Mouse (Mus musculus) ES-E14 (cell line): ENCODE data around the gene Nbdy. TPM values are rescaled to one million over a fixed set of nuclear protein-coding genes. Genes with fewer than 3 reads are reported as not detected.

ENCODE experiments used
- DNase-seq: peaks from one replicate; pipeline ENCODE4 v3.0.0-alpha.2; 2013; ENCODE audit warnings: low read depth, low spot score
- H3K27ac ChIP-seq: 2 replicates; pipeline ENCODE4 v1.5.1; 2012; ENCODE audit warnings: low read depth, mild to moderate bottlenecking, low read length, moderate library complexity, mixed read lengths; ENCODE audit not compliant: poor library complexity, insufficient read depth, severe bottlenecking
- H3K36me3 ChIP-seq: 2 replicates; pipeline ENCODE4 v1.6.1; 2012; ENCODE audit warnings: mild to moderate bottlenecking, low read length, moderate library complexity, mixed read lengths; ENCODE audit not compliant: control insufficient read depth, poor library complexity, insufficient read depth, severe bottlenecking
- H3K4me1 ChIP-seq, 2 experiments: fragments of 150-350 bp in 1 of 2; sonication (generic) in 1 of 2; 2 replicates each; pipeline ENCODE4 v1.6.1; 2012; ENCODE audit warnings: low read length in 2 of 2, mild to moderate bottlenecking in 1 of 2, mixed read lengths in 1 of 2; ENCODE audit not compliant: control insufficient read depth in 2 of 2, insufficient read depth in 2 of 2, poor library complexity in 1 of 2
- H3K4me3 ChIP-seq, 2 experiments: fragments of 150-350 bp in 1 of 2; sonication (generic) in 1 of 2; 2 replicates each; pipeline ENCODE4 v1.5.1; 2012; ENCODE audit warnings: low read length in 2 of 2, low read depth in 1 of 2, mild to moderate bottlenecking in 1 of 2, mixed read lengths in 1 of 2; ENCODE audit not compliant: insufficient read depth in 1 of 2, poor library complexity in 1 of 2, severe bottlenecking in 1 of 2
- H3K9ac ChIP-seq: 2 replicates; pipeline ENCODE4 v1.6.1; 2012; ENCODE audit warnings: low read depth, mild to moderate bottlenecking, low read length, mixed read lengths; ENCODE audit not compliant: poor library complexity, insufficient read depth, severe bottlenecking
- H3K9me3 ChIP-seq: fragments of 150-350 bp; sonication (generic); 2 replicates; pipeline ENCODE4 v1.6.1; 2012; ENCODE audit warnings: low read depth, mild to moderate bottlenecking, low read length; ENCODE audit not compliant: control insufficient read depth, insufficient read depth
- CHD2 ChIP-seq: IDR thresholded peaks from 2 replicates; pipeline ENCODE4 v1.6.1; 2014; ENCODE audit warnings: mild to moderate bottlenecking, low read depth, low read length, inconsistent platforms
- HCFC1 ChIP-seq: IDR thresholded peaks from 2 replicates; pipeline ENCODE4 v1.6.1; 2012; ENCODE audit warnings: low read length, inconsistent platforms, borderline replicate concordance; ENCODE audit not compliant: insufficient read depth
- MAFK ChIP-seq: IDR thresholded peaks from 2 replicates; pipeline ENCODE4 v1.6.1; 2014; ENCODE audit warnings: mild to moderate bottlenecking, low read depth, low read length, inconsistent platforms; ENCODE audit not compliant: insufficient read depth
- ZC3H11A ChIP-seq: IDR thresholded peaks from 2 replicates; pipeline ENCODE4 v1.6.1; 2012; ENCODE audit warnings: low read depth, mild to moderate bottlenecking, inconsistent platforms, low read length, borderline replicate concordance
- ZNF384 ChIP-seq: IDR thresholded peaks from 2 replicates; pipeline ENCODE4 v1.6.1; 2012; ENCODE audit warnings: low read depth, low read length, inconsistent platforms
- in situ Hi-C, 2 experiments: fragments of 600-800 bp; cut with MboI; formaldehyde crosslinking; loops; one replicate each; pipeline ENCODE4 v1.15.1; 2025; ENCODE audit warnings: low sequenced_read_pairs in 2 of 2, inconsistent platforms in 1 of 2; ENCODE audit not compliant: unreplicated experiment in 2 of 2
- total RNA-seq: library from RNA; depleted of rRNA; stranded (reverse); fragments of 300-350 nt; gene quantifications from 2 replicates; pipeline ENCODE4 v1.2.3, GENCODE M21; 2012

Nbdy gene
- total RNA-seq, 1 experiment = 18.1 TPM

- Histone ChIP-seq H3K9me3 (no peaks in the 10 kb centered on the region), H3K4me1 (no peaks in the 10 kb centered on the region), H3K9ac (no peak overlapping the region), H3K4me3 (no peak overlapping the region), H3K27ac (no peak overlapping the region), H3K36me3 (no peaks in the 10 kb centered on the region)
- TF ChIP-seq ZC3H11A (no peak), HCFC1 (no peak), MAFK (no peak), CHD2 (no peak), ZNF384 (no peak)
- no peak for DNase-seq
- in situ Hi-C loops = loop anchor here in 1 of 2 experiments (25.0 kb wide), 2 partner anchors 129 to 329 kb away; no protein-coding TSS in a partner anchor
These were observed 6.7 kb upstream of the Nbdy start for GRCm38 (mm10) chrX:153716716-153717115.

DNA sequence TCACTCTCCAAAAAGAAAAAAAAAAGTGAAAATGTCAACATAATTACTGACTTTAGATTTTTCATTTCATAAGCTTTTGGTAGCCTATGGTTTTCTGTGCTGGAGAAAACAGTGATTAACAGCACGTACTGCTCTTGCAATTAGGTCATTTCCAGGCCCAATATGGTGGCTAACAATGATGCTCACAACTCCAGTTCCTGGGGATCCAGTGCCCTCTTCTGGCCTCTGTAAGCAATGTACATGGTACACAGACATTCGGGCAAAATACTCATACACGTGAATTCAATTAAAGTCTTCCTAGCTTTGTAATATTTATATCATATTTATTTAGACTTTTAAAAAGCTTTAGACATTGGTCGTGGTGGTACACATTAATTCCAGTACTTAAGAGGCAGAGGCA, 3.8 kb upstream of the Nbdy start:
- H3K27ac ChIP-seq = no peak overlapping the region
- DNase-seq = no peak
- TF ChIP-seq CHD2 (no peak), ZNF384 (no peak), MAFK (no peak), ZC3H11A (peak; percentile 66; the same call in 1 of the 2 replicates)
- in situ Hi-C loops = loop anchor here in 1 of 2 experiments (25.0 kb wide), 2 partner anchors 132 to 332 kb away; no protein-coding TSS in a partner anchor
- H3K4me1 ChIP-seq = no peaks in the 10 kb centered on the region
- no peaks in the 10 kb centered on the region for H3K9me3 ChIP-seq
- H3K9ac ChIP-seq = no peak overlapping the region
- H3K36me3 ChIP-seq = no peaks in the 10 kb centered on the region
- H3K4me3 ChIP-seq = no peak overlapping the region

- no peak for TF ChIP-seq CHD2
- no peak for TF ChIP-seq MAFK
- no peak for TF ChIP-seq HCFC1
- TF ChIP-seq ZNF384 = no peak
- no peak for TF ChIP-seq ZC3H11A
- Histone ChIP-seq H3K9me3 (no peaks in the 10 kb centered on the region), H3K4me1 (no peaks in the 10 kb centered on the region), H3K36me3 (peaks cover 2% of the 10 kb centered on the region; the same call in 1 of the 2 replicates), H3K27ac (no peak overlapping the region), H3K9ac (no peak overlapping the region), H3K4me3 (peak overlapping the region; percentile 46 to 94)
- in situ Hi-C loops = loop anchor here in 1 of 2 experiments (25.0 kb wide), 2 partner anchors 137 to 337 kb away; no protein-coding TSS in a partner anchor
- no peak for DNase-seq
These were observed 1.0 kb downstream of the Nbdy start for GRCm38 (mm10) chrX:153724400-153724799.

GRCm38 (mm10) chrX:153735697-153736096, 12.3 kb downstream of the Nbdy start:
- no peak overlapping the region for H3K9ac ChIP-seq
- TF ChIP-seq ZNF384 = no peak
- TF ChIP-seq ZC3H11A = no peak
- TF ChIP-seq HCFC1 = no peak
- TF ChIP-seq MAFK = no peak
- no peak for TF ChIP-seq CHD2
- peaks cover 6% of the 10 kb centered on the region for H3K36me3 ChIP-seq
- no peaks in the 10 kb centered on the region for H3K4me1 ChIP-seq
- DNase-seq = no peak
- no peak overlapping the region for H3K4me3 ChIP-seq
- no peaks in the 10 kb centered on the region for H3K9me3 ChIP-seq
- no peak overlapping the region for H3K27ac ChIP-seq
- in situ Hi-C loops = no loop called here

DNA sequence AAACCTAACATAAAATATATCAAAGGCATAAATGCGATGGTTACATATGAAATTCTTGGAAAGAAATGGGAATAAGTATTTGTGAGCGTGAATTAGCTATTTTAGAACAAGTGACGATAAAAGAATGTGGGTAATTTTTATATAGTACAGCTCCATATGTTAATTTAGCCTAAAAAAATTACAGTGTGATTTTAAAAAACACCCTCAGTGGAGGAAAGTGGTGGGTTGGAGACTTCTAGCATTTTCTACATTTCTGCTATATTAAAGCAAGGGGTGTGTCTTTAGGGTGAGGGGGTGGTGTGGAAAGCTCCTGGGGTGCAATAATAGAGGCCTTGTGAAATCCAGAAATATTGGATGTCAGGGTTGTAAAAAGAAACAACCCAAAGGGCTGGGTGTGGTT, 19.1 kb downstream of the Nbdy start:
- Histone ChIP-seq H3K4me1 (no peaks in the 10 kb centered on the region), H3K9me3 (no peaks in the 10 kb centered on the region), H3K36me3 (peaks cover 2% of the 10 kb centered on the region; the same call in 1 of the 2 replicates), H3K27ac (no peak overlapping the region), H3K4me3 (no peak overlapping the region), H3K9ac (no peak overlapping the region)
- no peak for DNase-seq
- in situ Hi-C loops = no loop called here
- no peak for TF ChIP-seq MAFK
- TF ChIP-seq HCFC1 = no peak
- TF ChIP-seq ZC3H11A = no peak
- TF ChIP-seq CHD2 = no peak
- no peak for TF ChIP-seq ZNF384
